Mouse (Mus musculus): ENCODE results near the gene Gab1. TPM values are rescaled to one million over a fixed set of nuclear protein-coding genes. Genes with fewer than 3 reads are reported as not detected.

Gene Gab1
- 18.3 and 30.9 TPM in 2 replicates for polyA plus RNA-seq (2012; rRNA removed; ENCODE audit: low replicate concordance)

GRCm38 (mm10) chr8:80880196-80881106, at the start of gene Gab1:
Gene Gab1 (minus strand): TSS chr8:80880519.

GRCm38 (mm10) chr8:80739155-80739924, 141.0 kb downstream of the Gab1 start, which contains the start of gene Smarca5:
Gene Smarca5 (minus strand): TSS chr8:80739497.

Other genes with a start within 250 kb of the Gab1 start
- gene Smarca5, start 141.0 kb downstream of the Gab1 start, polyA plus RNA-seq (2012; rRNA removed; ENCODE audit: low replicate concordance): 5.7 and 14.6 TPM in 2 replicates
- gene Usp38, start 134.4 kb upstream of the Gab1 start, polyA plus RNA-seq (2012; rRNA removed; ENCODE audit: low replicate concordance): 11.5 and 18.7 TPM in 2 replicates

Data from mammary gland, adult 2 months (tissue).